Mouse (Mus musculus): ENCODE results near the gene Wnt4. TPM values are rescaled to one million over a fixed set of nuclear protein-coding genes. Genes with fewer than 3 reads are reported as not detected.

Wnt4 gene
- polyA plus RNA-seq, 1 experiment from 2014 or later = 3.9 TPM

DNA sequence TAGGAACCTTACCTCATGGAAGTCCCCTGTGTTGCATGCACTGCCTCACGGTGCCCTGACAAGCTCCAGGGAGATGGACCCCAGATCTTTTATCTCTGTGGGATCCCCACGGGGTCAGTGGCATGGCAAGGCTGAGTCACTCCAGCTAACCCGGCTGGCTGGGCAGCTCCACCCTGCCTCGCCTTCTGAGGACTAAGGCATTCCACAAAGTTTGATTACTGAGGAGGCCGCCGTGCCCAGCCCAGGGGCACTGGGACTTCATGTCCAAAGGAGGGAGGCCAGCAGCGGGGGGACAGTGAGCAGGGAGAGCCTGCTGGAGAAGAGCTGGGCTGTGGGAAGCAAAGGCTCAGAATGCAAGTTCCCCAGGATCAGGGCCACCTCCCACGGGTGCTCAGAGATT lies 21.7 kb upstream of the Wnt4 start:
- H3K4me3 ChIP-seq = no peak overlapping the region
- H3K9me3 ChIP-seq = no peaks in the 10 kb centered on the region
- H3K36me3 ChIP-seq = no peaks in the 10 kb centered on the region
- WGBS = 73% methylated on average over 8 of the region's 8 CpGs
- no peak overlapping the region for H3K4me2 ChIP-seq (replicated peaks)
- ATAC-seq (ENCODE audit: insufficient number of reproducible peaks, insufficient read depth, low FRiP score, low TSS enrichment) = no peak
- H3K9ac ChIP-seq = no peak overlapping the region
- no peak overlapping the region for H3K27ac ChIP-seq
- H3K27me3 ChIP-seq = no peaks in the 10 kb centered on the region
- no peaks in the 10 kb centered on the region for H3K4me1 ChIP-seq

- Histone ChIP-seq H3K4me3 (no peak overlapping the region), H3K27ac (no peak overlapping the region), H3K27me3 (no peaks in the 10 kb centered on the region), H3K9me3 (no peaks in the 10 kb centered on the region), H3K9ac (no peak overlapping the region), H3K4me1 (peaks cover 7% of the 10 kb centered on the region; the same call in 1 of the 2 replicates), H3K4me2 (replicated peaks) (no peak overlapping the region), H3K36me3 (no peaks in the 10 kb centered on the region)
- no peak for ATAC-seq (ENCODE audit: insufficient number of reproducible peaks, insufficient read depth, low FRiP score, low TSS enrichment)
- WGBS = 86% methylated on average over 6 of the region's 6 CpGs
Measured at GRCm38 (mm10) chr4:137261826-137262225, 15.5 kb upstream of the Wnt4 start.

DNA sequence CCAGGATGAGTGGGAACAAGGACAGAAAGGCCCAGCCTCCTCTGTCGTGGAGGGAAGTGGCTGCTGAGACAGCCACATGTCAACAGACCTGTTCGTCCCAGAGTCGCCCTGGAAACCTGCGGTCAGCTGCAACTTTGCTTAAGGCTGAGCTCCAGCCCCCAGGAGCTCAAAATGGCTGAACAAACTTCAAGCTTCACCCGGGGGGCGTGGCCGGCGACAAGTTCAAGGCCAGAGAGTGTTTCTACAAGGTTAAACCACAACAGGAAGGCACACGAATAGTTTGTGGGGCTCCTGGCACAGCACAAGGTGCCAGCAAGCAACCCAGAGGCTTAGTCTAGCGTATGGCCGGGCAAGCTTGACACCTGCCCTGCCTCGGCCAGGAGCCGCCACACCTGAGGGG lies 13.2 kb upstream of the Wnt4 start:
- H3K9ac ChIP-seq = no peak overlapping the region
- H3K4me1 ChIP-seq = peaks cover 7% of the 10 kb centered on the region; the same call in 1 of the 2 replicates
- H3K36me3 ChIP-seq = no peaks in the 10 kb centered on the region
- 76% methylated on average over 13 of the region's 13 CpGs for WGBS
- no peaks in the 10 kb centered on the region for H3K9me3 ChIP-seq
- H3K27me3 ChIP-seq = no peaks in the 10 kb centered on the region
- no peak for ATAC-seq (ENCODE audit: insufficient number of reproducible peaks, insufficient read depth, low FRiP score, low TSS enrichment)
- H3K27ac ChIP-seq = no peak overlapping the region
- H3K4me2 ChIP-seq (replicated peaks) = no peak overlapping the region
- no peak overlapping the region for H3K4me3 ChIP-seq

DNA sequence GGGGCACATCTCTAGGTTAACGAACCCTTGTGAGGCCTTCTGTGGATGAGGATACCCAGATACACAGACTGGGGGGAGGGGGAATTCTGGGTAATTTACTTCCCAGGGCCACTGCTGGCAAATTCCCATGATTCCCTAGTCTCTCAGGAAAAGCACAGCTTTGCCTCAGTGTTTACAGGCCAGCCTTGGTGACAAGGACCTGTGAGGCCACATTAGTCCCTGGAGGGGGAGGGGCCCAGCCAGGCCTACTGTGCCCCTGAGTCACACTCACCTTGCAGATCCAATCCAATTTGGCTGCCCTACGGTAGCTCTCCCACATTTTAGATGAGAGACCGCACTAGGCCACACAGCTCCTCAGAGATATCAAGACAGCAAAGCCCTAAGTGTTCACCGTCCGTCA lies 12.2 kb upstream of the Wnt4 start:
- Histone ChIP-seq H3K9ac (no peak overlapping the region), H3K4me3 (no peak overlapping the region), H3K27ac (no peak overlapping the region), H3K27me3 (no peaks in the 10 kb centered on the region), H3K9me3 (no peaks in the 10 kb centered on the region), H3K4me1 (peaks cover 7% of the 10 kb centered on the region; the same call in 1 of the 2 replicates), H3K4me2 (replicated peaks) (no peak overlapping the region), H3K36me3 (no peaks in the 10 kb centered on the region)
- WGBS = 74% methylated on average over 5 of the region's 5 CpGs
- no peak for ATAC-seq (ENCODE audit: insufficient number of reproducible peaks, insufficient read depth, low FRiP score, low TSS enrichment)

DNA sequence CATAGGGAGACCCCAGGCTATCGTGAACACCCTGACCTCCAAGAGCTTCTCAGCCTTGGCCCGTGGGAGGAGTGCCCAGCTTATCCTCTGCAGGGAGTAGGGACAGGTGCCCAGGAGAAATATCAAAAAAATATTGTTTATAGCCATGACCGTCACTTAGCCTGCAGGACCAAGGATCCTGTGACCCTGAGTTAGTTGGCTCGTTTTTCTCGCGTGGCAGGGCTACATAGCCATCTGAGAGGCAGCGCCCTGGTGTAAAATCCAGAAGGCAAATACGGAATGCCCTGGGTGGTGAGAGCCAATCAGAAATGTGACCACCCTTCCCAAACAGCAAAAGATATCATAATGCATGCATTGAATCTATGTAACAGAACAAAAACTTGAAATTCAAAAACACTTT lies 8.7 kb upstream of the Wnt4 start:
- no peak overlapping the region for H3K27ac ChIP-seq
- ATAC-seq (ENCODE audit: insufficient number of reproducible peaks, insufficient read depth, low FRiP score, low TSS enrichment) = no peak
- no peak overlapping the region for H3K4me3 ChIP-seq
- WGBS = 80% methylated on average over 8 of the region's 8 CpGs
- H3K4me1 ChIP-seq = peaks cover 7% of the 10 kb centered on the region; the same call in 1 of the 2 replicates
- H3K4me2 ChIP-seq (replicated peaks) = no peak overlapping the region
- no peaks in the 10 kb centered on the region for H3K36me3 ChIP-seq
- no peak overlapping the region for H3K9ac ChIP-seq
- H3K27me3 ChIP-seq = 0 out of 2 replicates have a peak, but pooled peaks cover 4% of the 10 kb centered on the region
- no peaks in the 10 kb centered on the region for H3K9me3 ChIP-seq

DNA sequence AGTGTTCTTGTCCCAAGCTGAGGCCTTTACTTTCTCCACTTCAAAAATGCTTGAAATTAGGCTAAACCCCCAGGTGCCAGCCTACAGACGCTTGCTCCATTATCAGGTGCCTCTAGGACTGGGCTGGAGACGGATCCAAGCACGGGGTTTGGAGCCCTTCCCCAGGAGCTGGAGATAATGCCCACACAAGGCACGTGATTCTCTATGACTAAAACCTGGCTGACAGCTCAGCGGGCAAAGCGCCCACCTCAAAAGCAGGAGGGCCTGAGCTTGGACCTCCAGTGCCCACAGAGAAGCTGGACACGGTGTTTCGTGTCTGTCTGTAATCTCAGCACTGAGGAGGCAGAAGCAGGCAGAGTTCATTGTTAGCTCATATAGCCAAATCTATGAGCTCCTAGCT lies 5.4 kb upstream of the Wnt4 start:
- no peak for ATAC-seq (ENCODE audit: insufficient number of reproducible peaks, insufficient read depth, low FRiP score, low TSS enrichment)
- 83% methylated on average over 8 of the region's 8 CpGs for WGBS
- Histone ChIP-seq H3K4me2 (replicated peaks) (no peak overlapping the region), H3K36me3 (no peaks in the 10 kb centered on the region), H3K27ac (no peak overlapping the region), H3K9me3 (no peaks in the 10 kb centered on the region), H3K4me3 (no peak overlapping the region), H3K9ac (no peak overlapping the region), H3K4me1 (peaks cover 6% of the 10 kb centered on the region; the same call in 1 of the 2 replicates), H3K27me3 (peaks cover 28% of the 10 kb centered on the region)

GRCm38 (mm10) chr4:137274304-137274703 lies 3.0 kb upstream of the Wnt4 start:
- Histone ChIP-seq H3K4me1 (peaks cover 17% of the 10 kb centered on the region), H3K27ac (no peak overlapping the region), H3K4me3 (no peak overlapping the region), H3K9me3 (no peaks in the 10 kb centered on the region), H3K9ac (no peak overlapping the region), H3K27me3 (peaks cover 53% of the 10 kb centered on the region), H3K36me3 (no peaks in the 10 kb centered on the region), H3K4me2 (replicated peaks) (no peak overlapping the region)
- WGBS = 7% methylated on average over 6 of the region's 6 CpGs
- no peak for ATAC-seq (ENCODE audit: insufficient number of reproducible peaks, insufficient read depth, low FRiP score, low TSS enrichment)

DNA sequence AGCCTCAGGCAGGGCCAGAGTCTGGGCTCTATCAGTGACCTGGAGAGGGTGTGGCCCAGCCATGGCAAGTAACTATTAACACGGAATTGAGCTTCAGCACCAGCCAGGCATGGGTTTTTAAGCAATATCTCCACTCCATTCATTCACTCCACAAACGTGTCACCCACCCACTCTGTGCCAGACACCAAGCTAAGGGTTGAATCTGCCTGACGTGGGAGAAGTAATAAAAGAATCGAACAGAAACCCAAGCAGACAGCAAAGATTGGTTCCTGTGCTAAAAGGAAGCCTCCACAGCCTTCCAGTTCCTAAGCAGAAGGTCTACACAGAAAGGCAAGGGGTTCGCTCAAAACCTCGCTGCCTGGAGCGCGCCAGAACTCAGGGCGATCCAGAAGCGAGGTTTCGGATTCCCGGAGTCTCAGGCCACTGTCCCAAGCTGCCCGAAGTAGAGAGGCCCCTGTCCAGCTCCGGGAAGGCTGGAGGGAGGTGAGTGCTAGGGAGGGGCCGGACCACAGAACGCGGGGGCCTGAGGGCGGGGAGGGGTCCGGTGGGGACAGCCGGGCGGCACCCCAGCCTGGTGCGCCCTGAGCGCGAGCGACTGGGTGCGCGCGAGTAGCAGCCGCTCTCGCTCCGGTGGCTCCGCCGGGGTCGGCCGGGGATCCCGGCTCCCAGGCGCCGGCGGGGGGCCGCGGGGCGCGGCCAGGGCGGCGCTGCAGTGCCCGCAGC lies 685 bp upstream of the Wnt4 start:
- Histone ChIP-seq H3K4me2 (replicated peaks) (peak overlapping the region; percentile 95), H3K4me3 (peak overlapping the region; percentile 49), H3K9ac (peak overlapping the region; percentile 59), H3K36me3 (no peaks in the 10 kb centered on the region), H3K4me1 (peaks cover 21% of the 10 kb centered on the region), H3K9me3 (no peaks in the 10 kb centered on the region), H3K27ac (no peak overlapping the region), H3K27me3 (peaks cover 75% of the 10 kb centered on the region)
- 4% methylated on average over 22 of the region's 46 CpGs for WGBS
- ATAC-seq (ENCODE audit: insufficient number of reproducible peaks, insufficient read depth, low FRiP score, low TSS enrichment) = no peak; the same call in 1 of the 2 replicates

DNA sequence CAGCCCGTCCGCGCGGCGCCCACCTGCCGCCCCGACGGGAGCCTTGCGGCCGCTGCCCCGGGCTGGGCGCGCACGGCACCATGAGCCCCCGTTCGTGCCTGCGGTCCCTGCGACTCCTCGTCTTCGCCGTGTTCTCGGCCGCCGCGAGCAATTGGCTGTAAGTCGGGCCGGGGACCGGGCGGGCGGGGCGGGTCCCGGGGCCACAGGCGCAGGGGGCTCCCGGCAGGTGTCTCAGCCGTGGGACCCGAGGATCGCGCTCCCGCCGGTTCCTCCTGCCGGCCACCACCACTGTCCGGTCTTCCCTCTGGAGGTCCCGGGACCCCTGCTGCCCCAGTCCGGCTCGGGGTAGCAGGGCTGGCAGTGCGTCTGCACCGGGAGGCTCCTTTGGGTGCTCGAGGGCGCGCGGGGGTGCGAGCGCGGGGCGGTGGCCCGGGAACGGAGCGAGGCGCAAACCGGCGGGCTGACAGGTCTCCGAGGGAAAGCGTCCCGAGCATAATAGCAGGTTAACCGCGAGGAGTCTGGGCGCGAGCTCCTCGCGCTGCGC lies 383 bp downstream of the Wnt4 start:
- Histone ChIP-seq H3K4me2 (replicated peaks) (peak overlapping the region; percentile 95), H3K9me3 (no peaks in the 10 kb centered on the region), H3K4me1 (peaks cover 23% of the 10 kb centered on the region), H3K36me3 (no peaks in the 10 kb centered on the region), H3K27ac (0 out of 2 replicates have a peak overlapping the region, but pooled peaks have one; percentile 41), H3K4me3 (peak overlapping the region; percentile 49), H3K27me3 (peaks cover 86% of the 10 kb centered on the region), H3K9ac (peak overlapping the region; percentile 59)
- no peak for ATAC-seq (ENCODE audit: insufficient number of reproducible peaks, insufficient read depth, low FRiP score, low TSS enrichment)
- 2% methylated on average over 71 of the region's 71 CpGs for WGBS

DNA sequence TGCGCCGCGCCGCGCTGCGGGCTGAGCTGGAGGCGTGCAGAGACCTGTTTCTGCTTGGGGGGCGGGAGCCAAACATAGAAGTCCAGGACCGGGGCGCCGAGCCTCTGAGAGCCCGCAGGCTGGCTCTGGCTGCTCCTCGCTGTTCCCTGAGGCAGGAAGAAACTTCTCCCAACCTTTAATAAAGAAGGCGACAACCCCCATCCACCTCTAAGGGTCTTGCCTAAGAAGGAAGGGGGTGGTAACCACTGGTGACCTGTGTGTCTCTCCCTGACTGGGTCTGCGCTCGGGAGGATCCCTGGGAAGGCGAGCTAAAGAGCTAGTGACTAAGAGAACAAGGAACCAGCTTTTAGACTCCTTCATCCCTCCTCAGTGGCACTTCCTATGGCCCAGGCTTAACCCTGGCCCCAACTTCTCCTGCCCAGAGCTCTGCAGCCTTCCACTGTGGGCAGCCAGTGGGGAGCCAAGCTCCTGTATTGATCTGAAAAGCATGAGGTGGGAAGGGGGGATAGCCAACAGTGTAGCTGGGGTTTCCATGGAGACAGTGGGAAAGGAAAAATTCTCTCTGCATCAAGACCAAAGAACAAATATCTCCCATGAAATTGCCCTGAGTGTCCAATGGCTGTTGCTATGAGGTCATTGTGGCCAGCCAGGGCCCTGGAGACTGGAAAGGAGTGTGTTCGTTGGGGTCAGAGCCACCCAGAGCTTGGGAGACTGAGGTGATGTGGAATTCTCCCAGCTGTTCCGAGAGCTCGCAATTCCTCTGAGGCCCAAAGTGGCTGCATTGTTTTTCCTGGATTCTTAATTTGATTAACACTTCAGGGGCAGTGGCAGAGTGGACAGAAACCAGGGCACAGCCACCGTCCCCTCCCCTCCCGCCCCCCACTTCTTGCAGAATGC lies 1.1 kb downstream of the Wnt4 start:
- peak overlapping the region; percentile 59; the same call in 1 of the 2 replicates for H3K9ac ChIP-seq
- peaks cover 90% of the 10 kb centered on the region for H3K27me3 ChIP-seq
- no peak overlapping the region for H3K27ac ChIP-seq
- no peaks in the 10 kb centered on the region for H3K36me3 ChIP-seq
- H3K4me2 ChIP-seq (replicated peaks) = peak overlapping the region; percentile 95
- WGBS = 3% methylated on average over 22 of the region's 22 CpGs
- H3K4me3 ChIP-seq = peak overlapping the region; percentile 49
- no peak for ATAC-seq (ENCODE audit: insufficient number of reproducible peaks, insufficient read depth, low FRiP score, low TSS enrichment)
- no peaks in the 10 kb centered on the region for H3K9me3 ChIP-seq
- peaks cover 30% of the 10 kb centered on the region for H3K4me1 ChIP-seq

DNA sequence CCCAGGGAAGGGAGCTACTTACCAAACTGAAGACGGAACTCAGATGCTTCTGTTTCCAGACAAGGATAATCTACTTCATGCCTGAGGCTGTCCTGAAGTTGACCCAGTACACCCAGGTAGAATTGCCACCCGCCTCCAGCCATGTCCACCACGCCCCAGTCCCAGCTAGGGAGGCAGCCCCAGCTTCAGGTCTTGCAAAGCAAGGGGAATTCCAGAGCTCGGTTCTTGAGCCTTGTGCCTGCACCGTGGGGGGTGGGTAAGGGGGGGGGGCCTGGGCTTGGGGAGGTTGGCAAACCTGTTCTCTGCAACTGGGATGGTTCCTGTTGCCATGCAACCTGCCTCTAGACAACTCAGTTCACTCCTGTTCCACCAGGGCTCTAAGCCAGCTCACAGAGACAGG lies 2.1 kb downstream of the Wnt4 start:
- 11% methylated on average over 5 of the region's 5 CpGs for WGBS
- Histone ChIP-seq H3K4me2 (replicated peaks) (no peak overlapping the region), H3K27ac (no peak overlapping the region), H3K4me3 (no peak overlapping the region), H3K9me3 (no peaks in the 10 kb centered on the region), H3K27me3 (peaks cover 97% of the 10 kb centered on the region), H3K36me3 (no peaks in the 10 kb centered on the region), H3K4me1 (peaks cover 26% of the 10 kb centered on the region), H3K9ac (no peak overlapping the region)
- ATAC-seq (ENCODE audit: insufficient number of reproducible peaks, insufficient read depth, low FRiP score, low TSS enrichment) = no peak
